Mouse (Mus musculus): ENCODE measurements around the gene Ttc24.

- TF ChIP-seq EP300 (IDR thresholded peaks at IDR 0.05; ENCODE audit: insufficient read depth, low read depth, low read length): no peak
- TF ChIP-seq CTCF (IDR thresholded peaks at IDR 0.05): no peak
- no peak for TF ChIP-seq POLR2A (IDR thresholded peaks at IDR 0.05; ENCODE audit: insufficient read depth, low read depth, low read length)
These were observed at the start of gene Ttc24 for GRCm38 (mm10) chr3:88078204-88078603.

Data from heart, adult 2 months (tissue).